Mouse (Mus musculus) B cell, adult 2 months (primary cell): ENCODE data around the gene Grap.
"Not testable (repeated sequence)": the region's sequence is repeated elsewhere in the genome, so short reads cannot be mapped to it uniquely, and the experiment has no call there.

Experiments
- DNase-seq, 2 experiments: peaks; one replicate each; pipeline ENCODE4 v3.0.0; 2022

Grap gene

GRCm38 (mm10) chr11:61652686-61653447 lies at the start of gene Grap:
Gene Grap, plus strand, starts transcription at chr11:61653265.
- DNase-seq: peak; percentile 77 to 81

GRCm38 (mm10) chr11:61608072-61608471 lies 45.0 kb upstream of the Grap start:
- DNase-seq: no peak

GRCm38 (mm10) chr11:61611197-61611596 lies 41.9 kb upstream of the Grap start:
- no peak for DNase-seq

- no peak for DNase-seq
These were observed 40.9 kb upstream of the Grap start for GRCm38 (mm10) chr11:61612116-61612635.

- DNase-seq: no peak
These were observed 38.7 kb upstream of the Grap start for GRCm38 (mm10) chr11:61614401-61614800.

GRCm38 (mm10) chr11:61615686-61616522 lies 37.2 kb upstream of the Grap start:
- DNase-seq: no peak

- DNase-seq: no peak
These were observed 36.4 kb upstream of the Grap start for GRCm38 (mm10) chr11:61616523-61617292.

- DNase-seq: no peak
These were observed 35.6 kb upstream of the Grap start for GRCm38 (mm10) chr11:61617293-61617975.

GRCm38 (mm10) chr11:61618131-61618530 lies 34.9 kb upstream of the Grap start:
- DNase-seq: no peak

GRCm38 (mm10) chr11:61618571-61618970 lies 34.5 kb upstream of the Grap start:
- no peak for DNase-seq

- no peak for DNase-seq
These were observed 33.7 kb upstream of the Grap start for GRCm38 (mm10) chr11:61619356-61619755.

- no peak for DNase-seq
These were observed 33.2 kb upstream of the Grap start for GRCm38 (mm10) chr11:61619791-61620241.

- DNase-seq: peak; percentile 78 to 82
These were observed 32.8 kb upstream of the Grap start for GRCm38 (mm10) chr11:61620254-61620670.

- DNase-seq: no peak
These were observed 32.3 kb upstream of the Grap start for GRCm38 (mm10) chr11:61620762-61621161.

GRCm38 (mm10) chr11:61625136-61625535 lies 27.9 kb upstream of the Grap start:
- no peak for DNase-seq

- DNase-seq: no peak
These were observed 26.6 kb upstream of the Grap start for GRCm38 (mm10) chr11:61626509-61626908.

GRCm38 (mm10) chr11:61629621-61630020 lies 23.4 kb upstream of the Grap start:
- DNase-seq: peak; percentile 75 to 79

- not testable (repeated sequence) for DNase-seq
These were observed 16.8 kb upstream of the Grap start for GRCm38 (mm10) chr11:61636309-61636708.

GRCm38 (mm10) chr11:61637413-61637812 lies 15.7 kb upstream of the Grap start:
- peak in 1 of 2 experiments; percentile 24 for DNase-seq

- no peak for DNase-seq
These were observed 15.2 kb upstream of the Grap start for GRCm38 (mm10) chr11:61637856-61638255.

- peak; percentile 84 to 90 for DNase-seq
These were observed 14.1 kb upstream of the Grap start for GRCm38 (mm10) chr11:61638764-61639536.
